Mouse (Mus musculus) small intestine, adult 2 months (tissue): Measurements from ENCODE around the gene R3hdm4.

Experiments
- CTCF ChIP-seq: fragments of 200-500 bp; IDR thresholded peaks from 2 replicates; pipeline ENCODE4 v1.5.1; 2012; ENCODE audit warnings: low read depth, mild to moderate bottlenecking, control low read depth, inconsistent platforms, low read length, moderate library complexity, mixed read lengths; ENCODE audit not compliant: insufficient replicate concordance, insufficient read length; ENCODE audit errors: extremely low read depth
- POLR2A ChIP-seq: fragments of 200-500 bp; IDR thresholded peaks from 2 replicates; pipeline ENCODE4 v1.6.1; 2012; ENCODE audit warnings: low read depth, mild to moderate bottlenecking, control low read depth, inconsistent platforms, low read length, moderate library complexity

GRCm38 (mm10) chr10:79879527-79879926 is 41.5 kb downstream of the R3hdm4 start:
- no peak for TF ChIP-seq CTCF
- no peak for TF ChIP-seq POLR2A
